Mouse (Mus musculus): Measurements from ENCODE around the gene Dffb.

DNA sequence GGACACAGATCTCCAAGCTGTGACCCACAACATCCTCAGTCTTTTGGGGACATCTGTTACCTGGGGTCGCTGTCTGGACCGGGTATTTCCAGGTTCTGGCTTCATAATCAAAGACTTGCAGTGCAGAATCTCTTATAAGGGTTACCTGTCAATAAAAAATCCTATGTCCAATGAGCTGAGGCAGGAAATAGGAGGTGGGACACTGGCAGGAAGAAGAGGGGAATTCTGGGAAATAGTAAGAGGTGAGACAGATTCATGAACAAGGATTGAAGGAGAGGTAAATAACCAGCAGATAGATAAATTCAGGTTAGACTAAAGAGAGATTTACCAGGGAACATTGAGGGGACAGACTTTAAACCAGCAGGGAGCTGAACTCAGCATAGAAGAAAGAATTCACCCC, 24.6 kb downstream of the Dffb start:
- TF ChIP-seq CTCF (IDR thresholded peaks at IDR 0.05; ENCODE audit: low read depth): no peak
- TF ChIP-seq EP300 (IDR thresholded peaks at IDR 0.05; ENCODE audit: low read depth): no peak

All from liver, embryonic 14.5 days (tissue).